Mouse (Mus musculus): ENCODE measurements at regions not wholly inside any gene's neighbourhood (a gene's known extent, or its start where the extent isn't known, plus 50 kb on each side); places are given as distances from the start of the nearest gene placed in this dataset.

DNA sequence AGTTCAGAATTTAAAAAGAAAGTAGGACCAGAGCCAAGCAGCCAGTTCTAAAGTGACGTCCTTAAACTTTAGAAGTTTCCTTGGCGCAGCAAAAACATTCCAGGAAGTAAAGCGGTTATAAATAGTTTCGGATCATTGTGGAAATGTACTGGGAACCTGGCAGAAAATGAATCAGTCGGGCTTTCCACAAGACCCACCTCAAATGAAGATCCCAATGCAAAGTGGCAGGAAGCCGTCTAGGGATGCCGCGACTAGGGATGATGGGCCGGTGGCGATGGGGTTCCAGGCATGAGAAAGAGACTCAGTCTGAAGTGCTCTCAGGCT is 161.3 kb upstream of the Ccdc54 start:
- no peak for TF ChIP-seq CTCF (IDR thresholded peaks at IDR 0.05)
- TF ChIP-seq EP300 (IDR thresholded peaks at IDR 0.05) = no peak
